Mouse (Mus musculus): Measurements from ENCODE around the gene Ralgps2.

The Ralgps2 gene

GRCm38 (mm10) chr1:156939251-156940141, at the start of gene Ralgps2:
TSS of gene Ralgps2 (minus strand) at chr1:156939626.
- DNase-seq = peak; percentile 81 to 83

- DNase-seq = no peak
Measured at GRCm38 (mm10) chr1:156987576-156987975, 48.1 kb upstream of the Ralgps2 start.

GRCm38 (mm10) chr1:156986641-156987345, 47.4 kb upstream of the Ralgps2 start:
- no peak for DNase-seq

- no peak for DNase-seq
Measured at GRCm38 (mm10) chr1:156985657-156986640, 46.5 kb upstream of the Ralgps2 start.

GRCm38 (mm10) chr1:156983009-156983870, 43.8 kb upstream of the Ralgps2 start:
- DNase-seq = no peak

GRCm38 (mm10) chr1:156981975-156982374, 42.5 kb upstream of the Ralgps2 start:
- no peak for DNase-seq

GRCm38 (mm10) chr1:156979722-156980121, 40.3 kb upstream of the Ralgps2 start:
- no peak for DNase-seq

- no peak for DNase-seq
Measured at GRCm38 (mm10) chr1:156978656-156979055, 39.2 kb upstream of the Ralgps2 start.

GRCm38 (mm10) chr1:156973857-156974256, 34.4 kb upstream of the Ralgps2 start:
- no peak for DNase-seq

GRCm38 (mm10) chr1:156972391-156972790, 33.0 kb upstream of the Ralgps2 start:
- no peak for DNase-seq

- DNase-seq = no peak
Measured at GRCm38 (mm10) chr1:156971206-156971811, 31.9 kb upstream of the Ralgps2 start.

GRCm38 (mm10) chr1:156970641-156971040, 31.2 kb upstream of the Ralgps2 start:
- no peak for DNase-seq

GRCm38 (mm10) chr1:156968107-156968506, 28.7 kb upstream of the Ralgps2 start:
- no peak for DNase-seq

- DNase-seq = no peak
Measured at GRCm38 (mm10) chr1:156964586-156964932, 25.1 kb upstream of the Ralgps2 start.

- no peak for DNase-seq
Measured at GRCm38 (mm10) chr1:156963871-156964585, 24.6 kb upstream of the Ralgps2 start.

- no peak for DNase-seq
Measured at GRCm38 (mm10) chr1:156961481-156962265, 22.2 kb upstream of the Ralgps2 start.

- no peak for DNase-seq
Measured at GRCm38 (mm10) chr1:156959004-156959403, 19.6 kb upstream of the Ralgps2 start.

- DNase-seq = no peak
Measured at GRCm38 (mm10) chr1:156957360-156957759, 17.9 kb upstream of the Ralgps2 start.

GRCm38 (mm10) chr1:156955926-156956760, 16.7 kb upstream of the Ralgps2 start:
- no peak for DNase-seq
